Mouse (Mus musculus) embryonic facial prominence, embryonic 11.5 days (tissue): ENCODE measurements around the gene Lin9. TPM values are rescaled to one million over a fixed set of nuclear protein-coding genes. Genes with fewer than 3 reads are reported as not detected.

Experiments
- ATAC-seq: fragments of 200-750 bp; cut with Nextera tagmentation; replicated peaks from 2 replicates; pipeline ENCODE4 v1.8.0; 2017; ENCODE audit warnings: low read depth; ENCODE audit not compliant: insufficient number of reproducible peaks, low FRiP score, low TSS enrichment
- DNase-seq: peaks from one replicate; pipeline ENCODE4 v3.0.0-alpha.2; 2015; ENCODE audit warnings: low spot score
- H3K27ac ChIP-seq: fragments of 300-500 bp; sonication (generic); replicated peaks from 2 replicates; pipeline ENCODE4 v1.5.1; 2014; ENCODE audit warnings: mild to moderate bottlenecking, low read depth, low read length, control low read depth
- H3K27me3 ChIP-seq: fragments of 300-500 bp; sonication (generic); 2 replicates; pipeline ENCODE4 v1.6.1; 2014; ENCODE audit warnings: mild to moderate bottlenecking, low read length, moderate library complexity, mixed read lengths; ENCODE audit not compliant: control insufficient read depth, insufficient read depth
- H3K36me3 ChIP-seq: fragments of 300-500 bp; sonication (generic); replicated peaks from 2 replicates; pipeline ENCODE4 v1.6.1; 2014; ENCODE audit warnings: low read depth, mild to moderate bottlenecking, low read length, moderate library complexity, mixed read lengths; ENCODE audit not compliant: control insufficient read depth, insufficient read depth
- H3K4me1 ChIP-seq: fragments of 300-500 bp; sonication (generic); 2 replicates; pipeline ENCODE4 v1.6.1; 2014; ENCODE audit warnings: low read length, mixed read lengths; ENCODE audit not compliant: control insufficient read depth, insufficient read depth
- H3K4me2 ChIP-seq: fragments of 300-500 bp; sonication (generic); 2 replicates; pipeline ENCODE4 v1.6.1; 2014; ENCODE audit warnings: low read depth, mild to moderate bottlenecking, control low read depth, low read length, moderate library complexity
- H3K4me3 ChIP-seq: fragments of 300-500 bp; sonication (generic); 2 replicates; pipeline ENCODE4 v1.5.1; 2014; ENCODE audit warnings: low read depth, low read length, control low read depth
- H3K9ac ChIP-seq: fragments of 300-500 bp; sonication (generic); replicated peaks from 2 replicates; pipeline ENCODE4 v1.6.1; 2014; ENCODE audit warnings: mild to moderate bottlenecking, control low read depth, low read length
- H3K9me3 ChIP-seq: fragments of 300-500 bp; sonication (generic); replicated peaks from 2 replicates; pipeline ENCODE4 v1.6.1; 2016; ENCODE audit warnings: mild to moderate bottlenecking, low read length, inconsistent platforms, mixed read lengths; ENCODE audit not compliant: control insufficient read depth
- WGBS: fragments of 180-500 bp; shearing (Covaris S2); extraction: QIAGEN DNeasy Blood & Tissue Kit; methylation state at CpG from one replicate; pipeline ENCODE4 v1.1.7; 2014; 5-methylcytosine and 5-hydroxymethylcytosine counted together
- polyA plus RNA-seq: library from polyadenylated mRNA; unstranded; fragments of >200 nt; fragmentation: Nextera tagmentation; extraction: Ambion mirVana; gene quantifications from 2 replicates; pipeline ENCODE4 v1.2.1, GENCODE M21; 2014

Gene Lin9
- polyA plus RNA-seq, 1 experiment from 2014 or later, result 24.6 TPM

GRCm38 (mm10) chr1:180641518-180642227, 723 bp downstream of the Lin9 start:
- Histone ChIP-seq H3K9me3 (no peaks in the 10 kb centered on the region), H3K27ac (peak overlapping the region; percentile 94), H3K4me3 (peak overlapping the region; percentile 98), H3K36me3 (no peaks in the 10 kb centered on the region; the same call in 1 of the 2 replicates), H3K4me2 (peak overlapping the region; percentile 84), H3K4me1 (peaks cover 3% of the 10 kb centered on the region; the same call in 1 of the 2 replicates), H3K27me3 (no peaks in the 10 kb centered on the region), H3K9ac (peak overlapping the region; percentile 99)
- WGBS, result 4% methylated on average over 50 of the region's 50 CpGs
- DNase-seq (peak; percentile 55), ATAC-seq (peak; percentile 45)

GRCm38 (mm10) chr1:180642228-180642564, 1.2 kb downstream of the Lin9 start:
- peaks cover 3% of the 10 kb centered on the region; the same call in 1 of the 2 replicates for H3K4me1 ChIP-seq
- H3K27me3 ChIP-seq, result no peaks in the 10 kb centered on the region
- peak overlapping the region; percentile 84 for H3K4me2 ChIP-seq
- 83% methylated on average over 8 of the region's 8 CpGs for WGBS
- no peak overlapping the region for H3K27ac ChIP-seq
- DNase-seq (no peak), ATAC-seq (no peak)
- H3K4me3 ChIP-seq, result peak overlapping the region; percentile 98
- H3K9me3 ChIP-seq, result no peaks in the 10 kb centered on the region
- no peaks in the 10 kb centered on the region; the same call in 1 of the 2 replicates for H3K36me3 ChIP-seq
- H3K9ac ChIP-seq, result peak overlapping the region; percentile 99; the same call in 1 of the 2 replicates

GRCm38 (mm10) chr1:180691284-180691683, 50.3 kb downstream of the Lin9 start:
- no peak overlapping the region for H3K4me2 ChIP-seq
- no peaks in the 10 kb centered on the region for H3K4me1 ChIP-seq
- peaks cover 2% of the 10 kb centered on the region for H3K36me3 ChIP-seq
- ATAC-seq (no peak), DNase-seq (no peak)
- peaks cover 11% of the 10 kb centered on the region for H3K27me3 ChIP-seq
- no peaks in the 10 kb centered on the region for H3K9me3 ChIP-seq
- 90% methylated on average over 7 of the region's 7 CpGs for WGBS
- H3K9ac ChIP-seq, result no peak overlapping the region
- H3K27ac ChIP-seq, result no peak overlapping the region
- H3K4me3 ChIP-seq, result no peak overlapping the region

- H3K27me3 ChIP-seq, result peaks cover 32% of the 10 kb centered on the region
- ATAC-seq, result 0 out of 2 replicates have a peak, but pooled peaks have one; percentile 48
- WGBS, result under 1% methylated on average over 73 of the region's 79 CpGs
- H3K4me2 ChIP-seq, result peak within 1 kb of the TSS; percentile 70
- no peaks in the 10 kb centered on the region; the same call in 1 of the 2 replicates for H3K36me3 ChIP-seq
- no peak within 1 kb of the TSS for H3K27ac ChIP-seq
- DNase-seq, result peak; percentile 55
- no peaks in the 10 kb centered on the region for H3K4me1 ChIP-seq
- peak within 1 kb of the TSS; percentile 32; the same call in 1 of the 2 replicates for H3K9ac ChIP-seq
- H3K4me3 ChIP-seq, result peak within 1 kb of the TSS; percentile 43
- no peaks in the 10 kb centered on the region for H3K9me3 ChIP-seq
These were observed 55.8 kb downstream of the Lin9 start, which contains the start of gene Mixl1 for GRCm38 (mm10) chr1:180696626-180697352. Gene Mixl1, minus strand, starts transcription at chr1:180697034.

GRCm38 (mm10) chr1:180698063-180698462, 57.1 kb downstream of the Lin9 start:
- Histone ChIP-seq H3K4me2 (no peak overlapping the region), H3K27ac (no peak overlapping the region), H3K4me3 (no peak overlapping the region), H3K9me3 (no peaks in the 10 kb centered on the region), H3K36me3 (no peaks in the 10 kb centered on the region), H3K9ac (no peak overlapping the region), H3K27me3 (peaks cover 32% of the 10 kb centered on the region), H3K4me1 (no peaks in the 10 kb centered on the region)
- DNase-seq (no peak), ATAC-seq (no peak)
- WGBS, result 52% methylated on average over 5 of the region's 5 CpGs

GRCm38 (mm10) chr1:180703400-180703799, 62.5 kb downstream of the Lin9 start:
- Histone ChIP-seq H3K27ac (no peak overlapping the region), H3K4me3 (no peak overlapping the region), H3K27me3 (peaks cover under 1% of the 10 kb centered on the region; the same call in 1 of the 2 replicates), H3K4me1 (no peaks in the 10 kb centered on the region), H3K4me2 (no peak overlapping the region; the same call in 1 of the 2 replicates), H3K36me3 (no peaks in the 10 kb centered on the region), H3K9ac (no peak overlapping the region), H3K9me3 (no peaks in the 10 kb centered on the region)
- DNase-seq (no peak), ATAC-seq (no peak)
- 46% methylated on average over 6 of the region's 6 CpGs for WGBS

GRCm38 (mm10) chr1:180707368-180707767, 66.4 kb downstream of the Lin9 start:
- H3K36me3 ChIP-seq, result no peaks in the 10 kb centered on the region
- H3K4me3 ChIP-seq, result no peak overlapping the region
- H3K27me3 ChIP-seq, result no peaks in the 10 kb centered on the region
- no peak overlapping the region for H3K9ac ChIP-seq
- H3K4me1 ChIP-seq, result no peaks in the 10 kb centered on the region
- ATAC-seq (no peak), DNase-seq (no peak)
- no peak overlapping the region for H3K27ac ChIP-seq
- WGBS, result 48% methylated on average over 3 of the region's 3 CpGs
- H3K9me3 ChIP-seq, result no peaks in the 10 kb centered on the region
- no peak overlapping the region for H3K4me2 ChIP-seq

GRCm38 (mm10) chr1:180707813-180708212, 66.9 kb downstream of the Lin9 start:
- H3K36me3 ChIP-seq, result no peaks in the 10 kb centered on the region
- no peaks in the 10 kb centered on the region for H3K4me1 ChIP-seq
- DNase-seq (no peak), ATAC-seq (no peak)
- H3K4me3 ChIP-seq, result no peak overlapping the region
- H3K27ac ChIP-seq, result no peak overlapping the region
- H3K27me3 ChIP-seq, result no peaks in the 10 kb centered on the region
- H3K4me2 ChIP-seq, result no peak overlapping the region
- no peak overlapping the region for H3K9ac ChIP-seq
- 76% methylated on average over 3 of the region's 3 CpGs for WGBS
- no peaks in the 10 kb centered on the region for H3K9me3 ChIP-seq
